Mouse (Mus musculus) embryonic facial prominence, embryonic 11.5 days (tissue): ENCODE measurements around the gene Tob1. TPM values are rescaled to one million over a fixed set of nuclear protein-coding genes. Genes with fewer than 3 reads are reported as not detected.

Experiments used
- ATAC-seq: fragments of 200-750 bp; cut with Nextera tagmentation; replicated peaks from 2 replicates; pipeline ENCODE4 v1.8.0; 2017; ENCODE audit warnings: low read depth; ENCODE audit not compliant: insufficient number of reproducible peaks, low FRiP score, low TSS enrichment
- DNase-seq: peaks from one replicate; pipeline ENCODE4 v3.0.0-alpha.2; 2015; ENCODE audit warnings: low spot score
- H3K27ac ChIP-seq: fragments of 300-500 bp; sonication (generic); replicated peaks from 2 replicates; pipeline ENCODE4 v1.5.1; 2014; ENCODE audit warnings: mild to moderate bottlenecking, low read depth, low read length, control low read depth
- H3K27me3 ChIP-seq: fragments of 300-500 bp; sonication (generic); 2 replicates; pipeline ENCODE4 v1.6.1; 2014; ENCODE audit warnings: mild to moderate bottlenecking, low read length, moderate library complexity, mixed read lengths; ENCODE audit not compliant: control insufficient read depth, insufficient read depth
- H3K36me3 ChIP-seq: fragments of 300-500 bp; sonication (generic); replicated peaks from 2 replicates; pipeline ENCODE4 v1.6.1; 2014; ENCODE audit warnings: low read depth, mild to moderate bottlenecking, low read length, moderate library complexity, mixed read lengths; ENCODE audit not compliant: control insufficient read depth, insufficient read depth
- H3K4me1 ChIP-seq: fragments of 300-500 bp; sonication (generic); 2 replicates; pipeline ENCODE4 v1.6.1; 2014; ENCODE audit warnings: low read length, mixed read lengths; ENCODE audit not compliant: control insufficient read depth, insufficient read depth
- H3K4me2 ChIP-seq: fragments of 300-500 bp; sonication (generic); 2 replicates; pipeline ENCODE4 v1.6.1; 2014; ENCODE audit warnings: low read depth, mild to moderate bottlenecking, control low read depth, low read length, moderate library complexity
- H3K4me3 ChIP-seq: fragments of 300-500 bp; sonication (generic); 2 replicates; pipeline ENCODE4 v1.5.1; 2014; ENCODE audit warnings: low read depth, low read length, control low read depth
- H3K9ac ChIP-seq: fragments of 300-500 bp; sonication (generic); replicated peaks from 2 replicates; pipeline ENCODE4 v1.6.1; 2014; ENCODE audit warnings: mild to moderate bottlenecking, control low read depth, low read length
- H3K9me3 ChIP-seq: fragments of 300-500 bp; sonication (generic); replicated peaks from 2 replicates; pipeline ENCODE4 v1.6.1; 2016; ENCODE audit warnings: mild to moderate bottlenecking, low read length, inconsistent platforms, mixed read lengths; ENCODE audit not compliant: control insufficient read depth
- WGBS: fragments of 180-500 bp; shearing (Covaris S2); extraction: QIAGEN DNeasy Blood & Tissue Kit; methylation state at CpG from one replicate; pipeline ENCODE4 v1.1.7; 2014; 5-methylcytosine and 5-hydroxymethylcytosine counted together
- polyA plus RNA-seq: library from polyadenylated mRNA; unstranded; fragments of >200 nt; fragmentation: Nextera tagmentation; extraction: Ambion mirVana; gene quantifications from 2 replicates; pipeline ENCODE4 v1.2.1, GENCODE M21; 2014

Tob1 gene
- polyA plus RNA-seq, 1 experiment from 2014 or later, result 32.8 TPM

DNA sequence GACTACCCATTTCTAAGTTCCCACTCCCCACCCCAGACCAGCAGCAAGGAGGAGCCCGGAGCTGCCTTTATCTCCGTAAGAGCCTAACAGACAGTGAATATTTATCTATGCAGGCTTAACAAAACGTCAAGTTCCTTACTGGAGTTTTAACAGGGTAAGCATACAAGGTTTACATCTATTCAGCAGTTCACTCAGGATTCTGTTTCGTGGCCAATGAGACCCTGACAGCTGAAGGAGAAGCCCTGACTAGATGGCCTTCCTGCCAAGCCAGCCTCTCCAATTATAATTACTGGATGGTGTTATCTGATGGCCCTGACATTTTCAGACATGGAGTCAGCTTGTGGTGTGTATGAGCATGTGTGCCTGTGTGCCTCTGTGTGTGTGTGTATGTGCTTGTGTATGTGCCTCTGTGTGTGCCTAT, 37.5 kb upstream of the Tob1 start:
- DNase-seq (no peak), ATAC-seq (no peak)
- Histone ChIP-seq H3K4me1 (no peaks in the 10 kb centered on the region), H3K36me3 (no peaks in the 10 kb centered on the region), H3K27ac (no peak overlapping the region), H3K9ac (no peak overlapping the region), H3K9me3 (no peaks in the 10 kb centered on the region), H3K27me3 (no peaks in the 10 kb centered on the region), H3K4me2 (no peak overlapping the region), H3K4me3 (no peak overlapping the region)
- WGBS, result 62% methylated on average over 4 of the region's 4 CpGs

DNA sequence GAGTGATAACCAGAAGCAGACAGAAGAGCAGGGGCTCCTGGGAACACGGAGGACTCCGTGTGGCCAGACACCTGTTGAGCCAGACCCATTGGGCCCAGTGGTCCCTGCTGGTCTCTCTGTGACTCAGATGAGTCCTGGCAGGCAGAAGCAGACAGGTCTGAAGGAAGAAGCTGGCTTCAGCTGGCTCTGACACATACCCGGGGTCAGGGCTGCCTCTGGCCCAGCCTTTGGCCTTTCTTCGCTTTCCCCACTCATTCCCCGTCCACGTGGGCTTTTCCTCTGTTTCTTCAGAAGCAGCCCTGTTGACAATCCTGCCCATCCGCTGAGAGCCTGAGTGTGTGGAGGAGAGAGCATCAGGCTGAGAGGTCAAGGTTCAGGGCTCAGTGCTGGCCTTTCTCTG, 36.0 kb upstream of the Tob1 start:
- Histone ChIP-seq H3K27me3 (no peaks in the 10 kb centered on the region), H3K36me3 (no peaks in the 10 kb centered on the region), H3K9ac (no peak overlapping the region), H3K4me1 (no peaks in the 10 kb centered on the region), H3K4me3 (no peak overlapping the region), H3K27ac (no peak overlapping the region), H3K9me3 (no peaks in the 10 kb centered on the region), H3K4me2 (no peak overlapping the region)
- no peak for ATAC-seq
- WGBS, result 52% methylated on average over 7 of the region's 7 CpGs
- no peak for DNase-seq

DNA sequence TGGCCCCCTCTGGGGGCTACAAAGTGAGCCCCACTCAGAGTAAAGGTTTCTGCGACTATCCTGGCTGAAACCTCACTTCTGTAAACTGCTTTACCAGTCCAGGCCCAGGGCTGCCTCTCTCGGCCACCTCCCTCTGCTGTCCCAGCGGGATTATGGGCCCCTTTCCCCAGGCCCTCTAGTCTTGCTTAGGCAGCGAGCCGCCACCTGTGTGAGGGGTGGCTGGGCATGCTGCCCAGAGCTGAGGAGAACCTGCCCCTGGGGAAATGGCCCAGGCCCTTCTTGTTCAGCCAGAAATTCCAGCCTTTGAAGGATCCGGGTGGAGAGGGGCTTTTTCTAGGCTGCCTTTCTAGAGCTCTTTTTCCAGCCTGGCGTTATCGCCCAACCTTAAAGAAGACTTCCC, 35.6 kb upstream of the Tob1 start:
- no peak overlapping the region for H3K4me3 ChIP-seq
- no peaks in the 10 kb centered on the region for H3K4me1 ChIP-seq
- no peaks in the 10 kb centered on the region for H3K27me3 ChIP-seq
- H3K27ac ChIP-seq, result no peak overlapping the region
- WGBS, result 47% methylated on average over 8 of the region's 8 CpGs
- no peak overlapping the region for H3K9ac ChIP-seq
- ATAC-seq (no peak), DNase-seq (no peak)
- no peaks in the 10 kb centered on the region for H3K9me3 ChIP-seq
- no peaks in the 10 kb centered on the region for H3K36me3 ChIP-seq
- no peak overlapping the region for H3K4me2 ChIP-seq

DNA sequence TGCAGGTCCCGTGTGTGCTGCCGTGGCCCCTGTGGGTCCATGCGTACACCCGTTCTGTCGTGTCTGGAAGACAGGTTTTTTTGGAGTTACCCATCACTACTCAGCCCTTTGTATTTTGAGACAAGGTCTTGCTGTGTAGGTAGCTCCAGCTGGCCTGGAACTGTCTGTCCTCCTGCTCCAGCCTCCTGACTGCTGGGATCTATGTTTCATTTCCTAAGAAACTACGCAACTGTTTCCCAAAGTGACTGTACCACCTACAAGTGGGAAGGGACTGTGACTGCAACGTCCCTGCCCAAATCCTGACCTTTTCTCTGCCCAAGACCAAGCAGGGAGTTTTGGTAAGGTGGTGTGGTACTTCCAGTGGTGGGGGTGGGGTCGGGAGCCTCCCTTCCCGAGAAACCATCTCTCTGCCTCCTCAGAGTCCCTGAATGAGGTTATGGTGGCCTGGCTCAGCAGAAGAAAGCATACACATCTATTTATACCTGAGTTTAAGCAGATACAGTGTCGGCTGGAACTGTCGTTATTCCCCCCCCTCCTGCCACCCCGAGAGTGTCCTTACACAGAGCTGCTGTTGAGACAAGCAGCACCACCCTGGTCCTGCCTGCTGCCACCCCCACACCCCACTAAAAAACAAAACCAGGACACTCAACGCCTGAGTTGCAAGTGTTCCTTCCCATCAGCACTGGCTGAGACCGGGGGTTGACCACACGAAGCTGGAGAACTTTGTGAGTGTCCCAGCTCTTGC, 33.2 kb upstream of the Tob1 start:
- no peak overlapping the region for H3K4me2 ChIP-seq
- H3K9ac ChIP-seq, result no peak overlapping the region
- H3K36me3 ChIP-seq, result no peaks in the 10 kb centered on the region
- H3K9me3 ChIP-seq, result no peaks in the 10 kb centered on the region
- WGBS, result 84% methylated on average over 15 of the region's 15 CpGs
- no peaks in the 10 kb centered on the region for H3K4me1 ChIP-seq
- H3K4me3 ChIP-seq, result no peak overlapping the region
- no peaks in the 10 kb centered on the region for H3K27me3 ChIP-seq
- no peak for ATAC-seq
- no peak overlapping the region for H3K27ac ChIP-seq
- no peak for DNase-seq

DNA sequence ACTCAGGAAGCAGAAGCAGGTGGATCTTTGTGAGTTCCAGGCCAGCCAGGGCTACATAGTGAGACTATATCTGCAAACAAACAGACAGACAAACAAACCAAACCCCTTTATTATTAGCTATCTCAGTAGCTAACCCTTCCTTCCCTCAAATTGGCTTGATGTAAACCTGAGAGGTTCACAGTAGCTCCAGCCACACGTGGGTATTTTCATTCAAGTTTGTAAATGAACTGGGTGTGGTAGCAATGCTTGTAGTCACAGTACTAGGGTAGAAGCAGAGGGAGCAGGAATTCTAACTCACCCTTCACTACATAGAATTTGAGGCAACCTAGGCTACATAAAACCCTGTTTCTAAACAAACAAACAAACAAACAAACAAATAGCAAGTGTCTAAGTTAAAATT, 31.5 kb upstream of the Tob1 start:
- H3K27ac ChIP-seq, result no peak overlapping the region
- no peak overlapping the region for H3K9ac ChIP-seq
- H3K4me3 ChIP-seq, result no peak overlapping the region
- H3K36me3 ChIP-seq, result no peaks in the 10 kb centered on the region
- ATAC-seq (no peak), DNase-seq (no peak)
- WGBS, result 19% methylated on average over 1 of the region's 1 CpGs
- no peaks in the 10 kb centered on the region for H3K9me3 ChIP-seq
- H3K4me2 ChIP-seq, result no peak overlapping the region
- H3K4me1 ChIP-seq, result no peaks in the 10 kb centered on the region
- H3K27me3 ChIP-seq, result no peaks in the 10 kb centered on the region

DNA sequence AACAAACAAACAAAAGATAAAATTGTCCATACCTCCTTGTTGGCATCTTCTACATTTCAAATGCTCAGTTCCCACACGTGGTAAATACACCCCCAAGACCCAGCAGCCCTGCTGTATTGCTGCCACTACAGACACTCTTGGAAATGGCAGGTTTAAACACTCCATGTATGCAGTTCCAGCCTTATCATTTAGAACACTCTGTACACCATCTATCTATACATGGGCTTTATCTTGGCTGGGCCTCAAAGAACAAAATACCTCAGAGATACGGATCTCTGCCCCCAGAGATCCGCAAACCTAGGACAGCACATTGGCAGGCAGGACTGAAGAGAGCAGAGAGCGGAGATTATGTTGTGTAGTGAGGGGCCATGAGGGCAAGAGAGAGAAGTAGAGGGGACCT, 31.1 kb upstream of the Tob1 start:
- no peaks in the 10 kb centered on the region for H3K27me3 ChIP-seq
- DNase-seq (no peak), ATAC-seq (no peak)
- no peak overlapping the region for H3K9ac ChIP-seq
- H3K4me2 ChIP-seq, result no peak overlapping the region
- H3K9me3 ChIP-seq, result no peaks in the 10 kb centered on the region
- no peak overlapping the region for H3K4me3 ChIP-seq
- H3K4me1 ChIP-seq, result no peaks in the 10 kb centered on the region
- no peaks in the 10 kb centered on the region for H3K36me3 ChIP-seq
- no peak overlapping the region for H3K27ac ChIP-seq
- 80% methylated on average over 4 of the region's 4 CpGs for WGBS

DNA sequence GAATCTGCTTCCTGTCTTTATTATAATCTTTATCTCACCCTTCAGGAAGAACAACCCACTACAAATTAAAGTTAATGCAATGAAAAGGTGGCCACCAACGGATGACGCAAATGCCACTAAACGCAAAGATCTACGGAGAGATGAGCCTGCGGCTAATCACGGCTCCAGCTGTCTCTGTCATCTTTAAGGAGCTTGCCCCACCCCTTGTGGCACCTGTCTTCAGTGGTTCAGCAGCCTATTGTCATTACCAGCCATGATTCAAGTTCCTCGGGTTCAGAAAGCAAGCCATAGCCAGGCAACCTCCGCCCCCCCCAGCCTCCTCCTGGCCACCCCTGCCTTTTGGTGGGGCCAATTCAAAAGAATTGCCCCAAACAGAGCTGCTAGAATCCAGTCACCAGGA, 29.6 kb upstream of the Tob1 start:
- ATAC-seq, result no peak
- Histone ChIP-seq H3K36me3 (no peaks in the 10 kb centered on the region), H3K27ac (no peak overlapping the region), H3K4me1 (no peaks in the 10 kb centered on the region), H3K27me3 (no peaks in the 10 kb centered on the region), H3K9me3 (no peaks in the 10 kb centered on the region), H3K4me3 (no peak overlapping the region), H3K4me2 (no peak overlapping the region), H3K9ac (no peak overlapping the region)
- no peak for DNase-seq
- 94% methylated on average over 8 of the region's 8 CpGs for WGBS

DNA sequence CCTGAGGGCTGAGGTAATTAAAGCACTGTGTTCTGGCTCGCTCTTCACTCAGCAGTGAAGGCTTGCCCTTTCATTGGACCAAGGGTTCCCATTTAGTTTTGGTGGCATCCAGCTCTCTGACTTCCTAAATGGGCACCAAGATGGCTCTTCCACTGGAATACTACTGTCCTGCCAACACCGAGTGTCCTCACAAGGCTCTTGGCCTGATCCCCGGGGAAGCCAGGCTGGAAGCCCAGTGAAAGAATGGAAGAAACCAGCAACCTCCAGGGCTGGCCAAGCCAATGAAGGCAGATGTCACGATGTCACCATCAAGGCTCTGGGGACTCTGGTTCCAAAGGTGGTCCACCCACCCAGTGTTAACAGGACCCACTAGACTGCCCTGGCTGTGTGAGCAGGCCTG, 28.5 kb upstream of the Tob1 start:
- Histone ChIP-seq H3K9ac (no peak overlapping the region), H3K4me1 (no peaks in the 10 kb centered on the region), H3K36me3 (no peaks in the 10 kb centered on the region), H3K4me3 (no peak overlapping the region), H3K27ac (no peak overlapping the region), H3K27me3 (no peaks in the 10 kb centered on the region), H3K4me2 (no peak overlapping the region), H3K9me3 (no peaks in the 10 kb centered on the region)
- ATAC-seq, result no peak
- no peak for DNase-seq
- WGBS, result 82% methylated on average over 4 of the region's 4 CpGs
